Mouse (Mus musculus) thymus, postnatal 25 days (tissue): Measurements from ENCODE around the gene Krt86.
A peak's percentile ranks its signal among the peaks of the same experiment; 100 is the strongest.

Experiments used
- DNase-seq: peaks from one replicate; pipeline ENCODE4 v3.0.0; 2022

The Krt86 gene

GRCm38 (mm10) chr15:101472952-101473528, at the start of gene Krt86:
Gene Krt86, plus strand, starts transcription at chr15:101473478.
- DNase-seq = no peak

- no peak for DNase-seq
Measured at GRCm38 (mm10) chr15:101424914-101425313, 48.4 kb upstream of the Krt86 start.

GRCm38 (mm10) chr15:101436611-101437010, 36.7 kb upstream of the Krt86 start:
- no peak for DNase-seq

GRCm38 (mm10) chr15:101438555-101438954, 34.7 kb upstream of the Krt86 start, which contains the start of gene Krt87:
Gene Krt87, minus strand, starts transcription at chr15:101438804.
- no peak for DNase-seq

- DNase-seq = no peak
Measured at GRCm38 (mm10) chr15:101440837-101441236, 32.4 kb upstream of the Krt86 start.

- DNase-seq = no peak
Measured at GRCm38 (mm10) chr15:101446572-101446971, 26.7 kb upstream of the Krt86 start.

GRCm38 (mm10) chr15:101447444-101447843, 25.8 kb upstream of the Krt86 start, which contains the start of gene Krt88:
Gene Krt88, plus strand, starts transcription at chr15:101447744.
- no peak for DNase-seq

- DNase-seq = peak; percentile 70
Measured at GRCm38 (mm10) chr15:101453093-101453736, 20.1 kb upstream of the Krt86 start.

- no peak for DNase-seq
Measured at GRCm38 (mm10) chr15:101454774-101455173, 18.5 kb upstream of the Krt86 start.

GRCm38 (mm10) chr15:101455292-101455691, 18.0 kb upstream of the Krt86 start:
- DNase-seq = no peak

GRCm38 (mm10) chr15:101455891-101456290, 17.4 kb upstream of the Krt86 start:
- DNase-seq = no peak

GRCm38 (mm10) chr15:101458361-101458930, 14.8 kb upstream of the Krt86 start:
- DNase-seq = no peak

- no peak for DNase-seq
Measured at GRCm38 (mm10) chr15:101459283-101459682, 14.0 kb upstream of the Krt86 start.

- DNase-seq = no peak
Measured at GRCm38 (mm10) chr15:101463651-101464050, 9.6 kb upstream of the Krt86 start, which contains the start of gene Krt81. Gene Krt81, minus strand, starts transcription at chr15:101463751.

GRCm38 (mm10) chr15:101469093-101469492, 4.2 kb upstream of the Krt86 start:
- DNase-seq = no peak

GRCm38 (mm10) chr15:101479007-101479665, 5.9 kb downstream of the Krt86 start:
- peak; percentile 80 for DNase-seq

GRCm38 (mm10) chr15:101479666-101480060, 6.4 kb downstream of the Krt86 start:
- no peak for DNase-seq

- DNase-seq = no peak
Measured at GRCm38 (mm10) chr15:101482056-101482455, 8.8 kb downstream of the Krt86 start.

- DNase-seq = no peak
Measured at GRCm38 (mm10) chr15:101483646-101484045, 10.4 kb downstream of the Krt86 start.

- DNase-seq = no peak
Measured at GRCm38 (mm10) chr15:101484939-101485338, 11.7 kb downstream of the Krt86 start.

GRCm38 (mm10) chr15:101485911-101486635, 12.8 kb downstream of the Krt86 start:
- peak; percentile 62 for DNase-seq

GRCm38 (mm10) chr15:101491431-101491830, 18.2 kb downstream of the Krt86 start, which contains the start of gene Krt83:
Gene Krt83, minus strand, starts transcription at chr15:101491512.
- no peak for DNase-seq

- DNase-seq = no peak
Measured at GRCm38 (mm10) chr15:101492718-101493117, 19.4 kb downstream of the Krt86 start.
